Mouse (Mus musculus): ENCODE data around the gene 2310034G01Rik. TPM values are rescaled to one million over a fixed set of nuclear protein-coding genes. Genes with fewer than 3 reads are reported as not detected.

Gene 2310034G01Rik
- total RNA-seq, 1 experiment from 2014 or later: 0.74 TPM

- peak; percentile 96 for DNase-seq
These were observed 21.7 kb downstream of the 2310034G01Rik start, which contains the start of gene Fbxl15 for GRCm38 (mm10) chr19:46328081-46329030. TSS of gene Fbxl15 (plus strand) at chr19:46328184.

DNA sequence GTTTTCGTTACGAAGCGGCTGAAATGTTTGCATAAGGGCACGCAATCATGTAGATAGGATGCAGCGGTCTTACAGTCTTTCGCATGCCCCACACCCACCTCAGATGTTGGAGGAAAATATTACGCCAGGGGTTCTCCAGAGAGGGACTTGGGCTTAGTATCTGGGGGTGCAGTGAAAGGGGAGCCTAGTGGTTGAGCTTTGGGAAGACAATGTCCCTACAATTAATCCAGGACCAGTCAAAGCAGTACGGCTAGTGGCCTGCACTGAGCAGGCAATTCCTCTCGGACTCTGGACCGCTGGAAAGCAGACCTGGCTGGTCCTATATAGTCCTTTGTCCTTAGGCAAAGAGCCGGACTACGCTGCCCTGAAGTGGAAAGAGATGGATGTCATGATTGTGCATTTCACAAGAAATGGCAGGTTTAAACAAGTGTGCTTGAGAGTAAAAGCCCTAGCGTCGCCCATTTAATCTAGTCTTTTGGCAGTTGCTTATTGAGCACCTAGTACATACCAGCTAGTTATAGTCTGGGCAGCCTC, 22.5 kb downstream of the 2310034G01Rik start:
- no peak for DNase-seq

GRCm38 (mm10) chr19:46326756-46327305, 23.3 kb downstream of the 2310034G01Rik start, which contains the start of gene Psd:
TSS of gene Psd (minus strand) at chr19:46327156.
- DNase-seq: peak; percentile 83

GRCm38 (mm10) chr19:46326019-46326755, 23.9 kb downstream of the 2310034G01Rik start:
- no peak for DNase-seq

GRCm38 (mm10) chr19:46324918-46325317, 25.2 kb downstream of the 2310034G01Rik start:
- DNase-seq: no peak

DNA sequence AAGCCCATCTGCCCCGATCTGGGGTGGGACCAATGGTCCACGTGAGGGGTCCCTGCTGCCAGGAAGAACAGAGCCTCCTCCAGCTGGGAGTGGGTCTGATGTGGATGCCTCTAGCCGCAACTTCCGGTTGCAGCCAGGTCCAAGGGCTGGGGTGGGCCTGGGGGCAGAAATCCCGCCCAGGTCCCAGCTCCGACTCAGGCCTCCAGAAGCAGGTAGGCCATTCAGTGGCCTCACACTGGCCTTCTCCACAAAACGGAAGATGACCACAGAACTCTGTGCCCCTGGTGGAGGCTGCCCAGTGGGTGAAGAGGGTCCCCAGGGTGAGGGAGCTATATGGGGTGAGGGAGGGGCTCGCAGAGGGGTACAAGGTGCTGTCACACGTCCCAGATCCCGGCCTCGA, 25.7 kb downstream of the 2310034G01Rik start:
- no peak for DNase-seq

GRCm38 (mm10) chr19:46323716-46324115, 26.4 kb downstream of the 2310034G01Rik start:
- DNase-seq: no peak

DNA sequence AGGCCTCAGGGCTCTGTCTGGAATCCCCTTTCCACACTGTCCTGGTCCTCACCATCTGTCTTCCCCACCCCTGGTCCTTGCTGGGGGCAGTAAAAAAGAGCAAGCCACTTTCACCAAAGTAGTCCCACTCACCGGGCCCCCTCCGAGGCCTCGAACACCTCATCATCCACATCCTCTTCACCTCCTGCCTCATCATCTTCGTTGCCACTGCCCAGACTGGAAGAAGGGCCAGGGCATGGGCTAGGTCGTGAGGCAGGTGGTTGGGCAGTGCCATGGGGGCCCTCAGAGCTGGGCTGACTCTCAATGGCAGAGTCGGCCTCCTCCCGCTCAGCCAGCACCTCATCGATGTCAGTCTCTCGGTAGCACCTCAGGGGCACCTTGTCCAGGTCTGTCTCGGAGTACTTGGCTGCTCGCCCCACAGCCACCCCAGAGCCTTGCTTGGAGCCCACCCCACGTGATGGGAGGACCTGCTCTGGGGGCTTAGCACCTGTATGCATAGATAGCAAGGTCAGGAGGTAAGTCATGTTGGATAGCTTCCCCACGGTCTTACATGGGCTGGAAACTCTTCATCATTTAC, 27.0 kb downstream of the 2310034G01Rik start:
- DNase-seq: no peak

GRCm38 (mm10) chr19:46322144-46322995, 27.7 kb downstream of the 2310034G01Rik start:
- peak; percentile 1 for DNase-seq

- DNase-seq: peak; percentile 33
These were observed 28.8 kb downstream of the 2310034G01Rik start for GRCm38 (mm10) chr19:46321101-46321943.

- DNase-seq: peak; percentile 1
These were observed 29.9 kb downstream of the 2310034G01Rik start for GRCm38 (mm10) chr19:46320076-46320785.

DNA sequence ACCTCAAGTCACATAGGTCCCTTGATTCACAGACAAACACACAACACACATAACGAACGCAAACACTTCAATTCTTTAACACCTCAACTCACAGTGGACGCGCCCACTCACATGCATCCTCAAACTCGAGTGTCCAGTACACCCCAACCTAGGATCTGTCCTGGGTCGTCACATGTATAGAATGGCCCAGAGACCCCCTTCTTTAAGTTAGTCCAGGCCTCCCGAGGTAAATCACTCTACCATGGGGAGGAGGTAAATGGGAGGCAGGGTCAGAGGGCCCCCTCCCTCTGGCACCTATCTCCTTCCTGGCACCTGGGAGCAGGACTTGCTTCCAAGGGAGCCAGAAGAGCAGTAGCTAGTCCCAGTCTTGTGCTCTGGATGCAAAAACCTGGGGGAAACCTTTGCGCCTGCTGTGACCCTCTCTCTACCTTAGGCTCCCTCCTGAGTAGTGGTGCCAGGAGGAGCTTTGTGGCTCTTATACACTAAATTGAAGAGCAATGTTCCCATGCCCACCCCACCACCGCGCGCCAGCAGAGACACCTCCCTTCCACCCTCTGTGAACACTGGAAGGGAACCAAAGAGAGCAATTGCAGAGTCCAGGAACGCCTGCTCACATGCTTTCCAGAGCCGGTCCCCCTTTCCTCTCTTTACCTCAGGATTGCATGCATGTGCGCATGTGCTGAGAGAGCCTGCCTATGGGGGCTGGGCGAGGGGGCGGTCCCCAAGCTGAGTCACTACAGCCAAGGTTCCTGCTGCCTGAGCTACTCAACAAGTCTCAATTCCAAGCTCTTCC, 31.3 kb downstream of the 2310034G01Rik start:
- peak; percentile 94 for DNase-seq

- DNase-seq: peak; percentile 55
These were observed 32.1 kb downstream of the 2310034G01Rik start for GRCm38 (mm10) chr19:46318031-46318471.

- DNase-seq: no peak
These were observed 32.6 kb downstream of the 2310034G01Rik start for GRCm38 (mm10) chr19:46317546-46317885.

GRCm38 (mm10) chr19:46316846-46317545, 33.1 kb downstream of the 2310034G01Rik start:
- DNase-seq: peak; percentile 3

DNA sequence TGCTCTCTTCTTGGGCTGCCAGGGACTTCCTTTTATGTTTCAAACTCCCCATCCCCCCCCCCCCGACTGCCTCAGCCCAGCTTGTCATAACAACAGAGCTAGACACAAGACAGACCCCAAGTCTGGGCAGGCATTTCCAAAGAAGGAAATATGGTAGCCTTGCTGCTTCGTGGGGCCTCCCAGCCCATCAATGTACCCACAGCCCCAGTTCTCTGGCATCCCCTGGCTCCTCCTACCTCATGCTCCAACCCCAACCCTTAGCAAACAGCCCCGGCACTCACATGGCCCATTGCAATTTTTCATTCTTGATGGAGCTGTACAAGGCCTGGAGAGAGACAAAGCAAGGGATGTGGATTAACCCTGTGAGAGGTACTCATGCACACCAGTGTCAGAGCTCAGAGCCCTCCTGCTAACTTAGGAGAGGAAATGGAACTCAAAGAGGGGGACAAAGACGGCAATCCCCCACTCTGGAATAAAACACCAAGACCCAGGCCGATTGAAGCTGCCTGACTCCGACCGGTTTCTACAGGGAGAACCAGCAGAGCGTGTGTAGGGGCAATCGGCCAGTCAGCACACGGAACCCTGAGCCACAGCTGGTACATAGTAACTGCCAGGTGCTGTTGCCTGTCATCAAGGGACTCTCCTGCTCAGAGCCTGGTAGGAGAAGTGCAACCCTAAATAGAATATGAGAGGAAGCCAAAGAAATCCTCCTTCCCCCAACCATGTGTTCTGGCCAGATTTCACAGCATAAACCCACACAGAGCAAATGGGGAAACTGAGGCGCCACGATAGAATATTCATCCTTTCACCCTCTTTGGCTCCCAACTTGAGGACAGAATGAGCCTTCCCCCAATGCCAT, 34.1 kb downstream of the 2310034G01Rik start:
- DNase-seq: peak; percentile 6

Measured in adrenal gland, postnatal 14 days (tissue).